In genomic region chr8:126920386-126920785, GRCm38 (mm10) we compare ENCODE assay signal across 9 mouse cellular contexts. TPM values are rescaled to one million over a fixed set of nuclear protein-coding genes. Genes with fewer than 3 reads are reported as not detected.
A peak's percentile ranks its signal among the peaks of the same experiment; 100 is the strongest.
DNase-seq lines count a peak whose midpoint lies in the region; ATAC-seq and TF ChIP-seq lines count a peak whose summit lies in the region.
"Had no signal": no experiment of that assay in that cellular context is flagged by ENCODE, and none has a peak within 500 bp of the region (broad histone marks: within the 10 kb centered on the region; RNA-seq: fewer than 3 reads in every experiment).

No protein-coding gene starts in this region.

- H3K4me3 ChIP-seq in left cerebral cortex, adult 2 months, result no peak overlapping the region
- no peak overlapping the region for H3K4me3 ChIP-seq in embryonic fibroblast, embryonic 13.5 days (ENCODE audit: insufficient read depth, low read length)
- no peak overlapping the region for H3K4me3 ChIP-seq in midbrain, embryonic 14.5 days (replicated peaks; ENCODE audit: low read depth, low read length)

- 84% methylated on average over 6 of the region's 6 CpGs for WGBS in midbrain, embryonic 14.5 days

- ATAC-seq in midbrain, embryonic 14.5 days (ENCODE audit: low FRiP score, low TSS enrichment), result peak; percentile 20; the same call in 1 of the 2 replicates

- intact Hi-C loops in left cerebral cortex, adult 2 months (cut with DNase I), result loop anchor here (2.0 to 5.0 kb wide), 3 partner anchors 256 to 438 kb away; no protein-coding TSS in a partner anchor

- no peaks in the 10 kb centered on the region for H3K36me3 ChIP-seq in midbrain, embryonic 14.5 days (ENCODE audit: control insufficient read depth, insufficient read depth, low read length)

- no peaks in the 10 kb centered on the region for H3K9me3 ChIP-seq in midbrain, embryonic 14.5 days (ENCODE audit: control insufficient read depth, low read length)

- peak; percentile 92 for DNase-seq in heart, adult 11 months
- no peak for DNase-seq in heart, adult 18-20 months
- no peak for DNase-seq in left cerebral cortex, adult 2 months (ENCODE audit: extremely low spot score in 1 of 2, low spot score in 2 of 2)
- no peak for DNase-seq in left cerebral cortex, adult 9 months (ENCODE audit: low spot score in 2 of 2)
- no peak for DNase-seq in midbrain, embryonic 14.5 days
- DNase-seq in natural killer cell, adult 2 months (ENCODE audit: low spot score in 2 of 2), result no peak
- DNase-seq in Muller cell, postnatal 12 days (ENCODE audit: inconsistent ontology term), result no peak

- H3K27me3 ChIP-seq in midbrain, embryonic 14.5 days (ENCODE audit: control insufficient read depth, insufficient read depth, low read length), result no peaks in the 10 kb centered on the region
- H3K27me3 ChIP-seq: Patski had no signal

- no peak overlapping the region for H3K4me2 ChIP-seq in midbrain, embryonic 14.5 days (ENCODE audit: low read length)

- H3K27ac ChIP-seq in left cerebral cortex, adult 2 months, result peak overlapping the region; percentile 16; the same call in 1 of the 2 replicates
- H3K27ac ChIP-seq in embryonic fibroblast, embryonic 13.5 days (ENCODE audit: insufficient read depth, low read length), result peak overlapping the region; percentile 39
- H3K27ac ChIP-seq in midbrain, embryonic 14.5 days (replicated peaks; ENCODE audit: low read depth, low read length), result no peak overlapping the region

- H3K9ac ChIP-seq in midbrain, embryonic 14.5 days (replicated peaks; ENCODE audit: low read length), result no peak overlapping the region

- peaks cover 3% of the 10 kb centered on the region for H3K4me1 ChIP-seq in embryonic fibroblast, embryonic 13.5 days (ENCODE audit: control insufficient read depth, insufficient read depth, low read length)
- H3K4me1 ChIP-seq in midbrain, embryonic 14.5 days (ENCODE audit: control insufficient read depth, insufficient read depth, low read length), result no peaks in the 10 kb centered on the region

- no peak for TF ChIP-seq POLR2A in embryonic fibroblast, embryonic 13.5 days (IDR thresholded peaks at IDR 0.05; ENCODE audit: low read depth, low read length)

- TF ChIP-seq CTCF in left cerebral cortex, adult 2 months (IDR thresholded peaks at IDR 0.05), result no peak
- no peak for TF ChIP-seq CTCF in embryonic fibroblast, embryonic 13.5 days (IDR thresholded peaks at IDR 0.05; ENCODE audit: borderline replicate concordance, insufficient read depth, low read length)

RNA-seq across cellular contexts. Expression of gene Tomm20, which starts 25.3 kb away (rescaled TPM):
- total RNA-seq in heart, adult 18-20 months (2021), result 10 to 100 TPM; 93.5 to 97.6 TPM
- 100 to 1,000 TPM; 181 to 182 TPM for total RNA-seq in left cerebral cortex, adult 2 months (2021)
- polyA plus RNA-seq in embryonic fibroblast, embryonic 13.5 days (2011; ENCODE audit: insufficient read length, low read depth, missing spikeins), result 193 and 252 TPM in 2 replicates
- polyA plus RNA-seq in midbrain, embryonic 14.5 days (2014; fragmentation: Nextera tagmentation; extraction: Ambion mirVana), result 205 and 220 TPM in 2 replicates

RNA-seq across cellular contexts. Expression of gene Rbm34, which starts 50.5 kb away (rescaled TPM):
- total RNA-seq in heart, adult 18-20 months (2021), result 1 to 10 TPM; 3.3 to 4.2 TPM
- 10 to 100 TPM; 13.9 to 14.8 TPM for total RNA-seq in left cerebral cortex, adult 2 months (2021)
- 20.9 and 21.3 TPM in 2 replicates for polyA plus RNA-seq in embryonic fibroblast, embryonic 13.5 days (2011; ENCODE audit: insufficient read length, low read depth, missing spikeins)
- 25.5 and 28.1 TPM in 2 replicates for polyA plus RNA-seq in midbrain, embryonic 14.5 days (2014; fragmentation: Nextera tagmentation; extraction: Ambion mirVana)
